In the genomic region with DNA sequence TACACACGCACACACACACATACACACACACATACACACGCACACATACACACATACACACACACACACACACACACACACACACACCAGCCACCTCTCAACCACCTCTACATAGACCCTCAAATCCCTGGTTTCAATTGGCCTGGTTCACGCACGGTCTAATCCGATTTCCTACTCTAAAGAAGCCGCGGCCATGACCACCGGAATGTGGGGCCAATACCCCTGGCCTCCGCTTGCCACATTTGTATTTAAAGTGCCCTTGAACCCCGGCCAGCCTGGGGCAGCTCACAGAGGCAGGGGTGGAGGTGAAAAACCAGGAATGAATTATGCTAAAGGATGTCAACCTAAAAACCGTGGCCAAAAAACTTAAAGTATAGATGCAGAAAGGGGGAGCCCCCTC, we compare ENCODE assay signal across 22 mouse cellular contexts. TPM values are rescaled to one million over a fixed set of nuclear protein-coding genes. Genes with fewer than 3 reads are reported as not detected.
DNase-seq lines count a peak whose midpoint lies in the region; ATAC-seq and TF ChIP-seq lines count a peak whose summit lies in the region.
"Had no signal": no experiment of that assay in that cellular context is flagged by ENCODE, and none has a peak within 500 bp of the region (broad histone marks: within the 10 kb centered on the region; RNA-seq: fewer than 3 reads in every experiment).

No protein-coding gene starts in this region.

- H3K4me2 ChIP-seq in forebrain, embryonic 11.5 days (ENCODE audit: low read depth, low read length, severe bottlenecking) = no peak overlapping the region
- H3K4me2 ChIP-seq in forebrain, embryonic 15.5 days (replicated peaks) = no peak overlapping the region
- no peak overlapping the region for H3K4me2 ChIP-seq in stomach, embryonic 15.5 days
- H3K4me2 ChIP-seq in stomach, postnatal 0 days (replicated peaks; ENCODE audit: low read depth) = no peak overlapping the region
- H3K4me2 ChIP-seq in midbrain, embryonic 12.5 days (replicated peaks) = no peak overlapping the region
- H3K4me2 ChIP-seq: embryonic facial prominence, embryonic 13.5 days; heart, embryonic 15.5 days; hindbrain, embryonic 13.5 days had no signal

- no peak for TF ChIP-seq CTCF in stomach, postnatal 0 days (IDR thresholded peaks at IDR 0.05; ENCODE audit: low read depth)
- no peak for TF ChIP-seq CTCF in heart, adult 2 months (IDR thresholded peaks at IDR 0.05)

- no peak for ATAC-seq in forebrain, embryonic 11.5 days (replicated peaks; ENCODE audit: low FRiP score)
- no peak for ATAC-seq in forebrain, embryonic 15.5 days (replicated peaks)
- ATAC-seq in stomach, embryonic 15.5 days (ENCODE audit: insufficient read depth, low FRiP score, low read depth) = no peak
- no peak for ATAC-seq in stomach, postnatal 0 days (ENCODE audit: low FRiP score, low TSS enrichment)
- 0 out of 2 replicates have a peak, but pooled peaks have one; percentile 17 for ATAC-seq in midbrain, embryonic 12.5 days (ENCODE audit: low FRiP score, low read depth)
- ATAC-seq: activated CD4-positive, CD25-positive, alpha-beta regulatory T cell, adult 4 months; hindbrain, postnatal 0 days; Patski had no signal

- H3K4me3 ChIP-seq in forebrain, embryonic 11.5 days (ENCODE audit: low read depth, low read length) = no peak overlapping the region
- H3K4me3 ChIP-seq in forebrain, embryonic 15.5 days = no peak overlapping the region
- no peak overlapping the region for H3K4me3 ChIP-seq in stomach, embryonic 15.5 days (replicated peaks)
- H3K4me3 ChIP-seq in stomach, postnatal 0 days (ENCODE audit: low read depth, low read length) = no peak overlapping the region
- H3K4me3 ChIP-seq in midbrain, embryonic 12.5 days = no peak overlapping the region
- no peak overlapping the region for H3K4me3 ChIP-seq in heart, adult 2 months
- H3K4me3 ChIP-seq: embryonic facial prominence, embryonic 13.5 days; heart, embryonic 10.5 days; heart, embryonic 15.5 days; hindbrain, embryonic 13.5 days had no signal

- no peaks in the 10 kb centered on the region for H3K9me3 ChIP-seq in forebrain, embryonic 11.5 days (ENCODE audit: control insufficient read depth, low read length)
- H3K9me3 ChIP-seq in forebrain, embryonic 15.5 days = no peaks in the 10 kb centered on the region
- no peaks in the 10 kb centered on the region for H3K9me3 ChIP-seq in stomach, embryonic 15.5 days
- H3K9me3 ChIP-seq in stomach, postnatal 0 days (ENCODE audit: control insufficient read depth, low read length) = no peaks in the 10 kb centered on the region
- no peaks in the 10 kb centered on the region for H3K9me3 ChIP-seq in midbrain, embryonic 12.5 days
- H3K9me3 ChIP-seq: embryonic facial prominence, embryonic 13.5 days; heart, embryonic 10.5 days; heart, embryonic 15.5 days; hindbrain, embryonic 13.5 days had no signal

- H3K27ac ChIP-seq in forebrain, embryonic 11.5 days (ENCODE audit: low read depth, low read length) = no peak overlapping the region
- no peak overlapping the region for H3K27ac ChIP-seq in forebrain, embryonic 15.5 days (replicated peaks)
- peak overlapping the region; percentile 85; the same call in 1 of the 2 replicates for H3K27ac ChIP-seq in stomach, embryonic 15.5 days
- no peak overlapping the region for H3K27ac ChIP-seq in stomach, postnatal 0 days (replicated peaks)
- H3K27ac ChIP-seq in midbrain, embryonic 12.5 days (replicated peaks) = no peak overlapping the region
- no peak overlapping the region for H3K27ac ChIP-seq in heart, adult 2 months
- H3K27ac ChIP-seq: embryonic facial prominence, embryonic 13.5 days; heart, embryonic 10.5 days; heart, embryonic 15.5 days; hindbrain, postnatal 0 days had no signal

- no peak for TF ChIP-seq POLR2A in heart, adult 2 months (IDR thresholded peaks at IDR 0.05; ENCODE audit: insufficient read depth, low read depth, low read length)

- intact Hi-C loops in heart, adult 2 months (cut with DNase I) = no loop called here

- no peaks in the 10 kb centered on the region for H3K36me3 ChIP-seq in forebrain, embryonic 11.5 days (ENCODE audit: control insufficient read depth, insufficient read depth, low read length)
- no peaks in the 10 kb centered on the region for H3K36me3 ChIP-seq in forebrain, embryonic 15.5 days
- no peaks in the 10 kb centered on the region for H3K36me3 ChIP-seq in stomach, embryonic 15.5 days
- no peaks in the 10 kb centered on the region for H3K36me3 ChIP-seq in stomach, postnatal 0 days (ENCODE audit: control insufficient read depth, insufficient read depth, low read length)
- no peaks in the 10 kb centered on the region for H3K36me3 ChIP-seq in midbrain, embryonic 12.5 days
- no peaks in the 10 kb centered on the region for H3K36me3 ChIP-seq in heart, adult 2 months (ENCODE audit: control insufficient read depth, insufficient read depth, low read length)
- H3K36me3 ChIP-seq: embryonic facial prominence, embryonic 13.5 days; heart, embryonic 10.5 days; heart, embryonic 15.5 days; hindbrain, embryonic 13.5 days had no signal

- peaks cover 67% of the 10 kb centered on the region for H3K4me1 ChIP-seq in forebrain, embryonic 11.5 days (replicated peaks; ENCODE audit: control insufficient read depth, insufficient read depth, low read length)
- peaks cover 69% of the 10 kb centered on the region for H3K4me1 ChIP-seq in forebrain, embryonic 15.5 days
- peaks cover 37% of the 10 kb centered on the region for H3K4me1 ChIP-seq in stomach, embryonic 15.5 days
- H3K4me1 ChIP-seq in stomach, postnatal 0 days (replicated peaks; ENCODE audit: control insufficient read depth, insufficient read depth) = peaks cover 2% of the 10 kb centered on the region; the same call in 1 of the 2 replicates
- peaks cover 92% of the 10 kb centered on the region for H3K4me1 ChIP-seq in midbrain, embryonic 12.5 days
- H3K4me1 ChIP-seq in heart, adult 2 months (ENCODE audit: control insufficient read depth, insufficient read depth, low read length) = no peaks in the 10 kb centered on the region; the same call in 1 of the 2 replicates

- no peaks in the 10 kb centered on the region; the same call in 1 of the 2 replicates for H3K27me3 ChIP-seq in forebrain, embryonic 11.5 days (ENCODE audit: control insufficient read depth, insufficient read depth, low read length)
- H3K27me3 ChIP-seq in forebrain, embryonic 15.5 days = 0 out of 2 replicates have a peak, but pooled peaks cover 4% of the 10 kb centered on the region
- no peaks in the 10 kb centered on the region for H3K27me3 ChIP-seq in stomach, embryonic 15.5 days (replicated peaks)
- no peaks in the 10 kb centered on the region for H3K27me3 ChIP-seq in stomach, postnatal 0 days (ENCODE audit: control insufficient read depth, insufficient read depth, low read length)
- peaks cover 74% of the 10 kb centered on the region for H3K27me3 ChIP-seq in midbrain, embryonic 12.5 days
- H3K27me3 ChIP-seq in heart, adult 2 months (ENCODE audit: control insufficient read depth, insufficient read depth, low read length) = no peaks in the 10 kb centered on the region
- H3K27me3 ChIP-seq: CH12.LX had no signal

- H3K9ac ChIP-seq in forebrain, embryonic 11.5 days (ENCODE audit: low read length) = no peak overlapping the region
- H3K9ac ChIP-seq in forebrain, embryonic 15.5 days (replicated peaks) = no peak overlapping the region
- no peak overlapping the region for H3K9ac ChIP-seq in stomach, embryonic 15.5 days
- H3K9ac ChIP-seq in stomach, postnatal 0 days (ENCODE audit: low read length) = no peak overlapping the region
- no peak overlapping the region for H3K9ac ChIP-seq in midbrain, embryonic 12.5 days (replicated peaks)
- H3K9ac ChIP-seq in heart, adult 2 months (ENCODE audit: low read depth, low read length) = no peak overlapping the region
- H3K9ac ChIP-seq: embryonic facial prominence, embryonic 13.5 days; heart, embryonic 15.5 days; hindbrain, embryonic 13.5 days had no signal

- WGBS in forebrain, embryonic 11.5 days = 53% methylated on average over 11 of the region's 11 CpGs
- 61% methylated on average over 11 of the region's 11 CpGs for WGBS in forebrain, embryonic 15.5 days
- WGBS in stomach, embryonic 15.5 days = 78% methylated on average over 11 of the region's 11 CpGs
- 87% methylated on average over 9 of the region's 11 CpGs for WGBS in stomach, postnatal 0 days
- 19% methylated on average over 10 of the region's 11 CpGs for WGBS in midbrain, embryonic 12.5 days
- 84% methylated on average over 11 of the region's 11 CpGs for WGBS in heart, adult 2 months

- peak; percentile 59 for DNase-seq in forebrain, embryonic 11.5 days (ENCODE audit: low spot score)
- DNase-seq in stomach, postnatal 0 days (ENCODE audit: low spot score) = no peak
- DNase-seq in layer of hippocampus, adult 9-11 months = no peak
- no peak for DNase-seq in heart, adult 2 months
- DNase-seq: adrenal gland, postnatal 14 days; cerebellum, adult 18-20 months; cerebellum, adult 9-11 months; cerebellum, postnatal 36 days; gastrocnemius, postnatal 36 days; heart, adult 11 months; heart, postnatal 14 days had no signal

- H3K79me2 ChIP-seq in heart, adult 2 months (replicated peaks; ENCODE audit: control insufficient read depth, insufficient read depth, low read length) = no peaks in the 10 kb centered on the region

- TF ChIP-seq EP300 in stomach, postnatal 0 days (optimal IDR thresholded peaks at IDR 0.05) = no peak
- no peak for TF ChIP-seq EP300 in heart, adult 2 months (IDR thresholded peaks at IDR 0.05; ENCODE audit: insufficient read depth, low read depth, low read length)

RNA-seq across cellular contexts. Expression of a gene that starts 45.8 kb away (rescaled TPM):
- polyA plus RNA-seq in forebrain, embryonic 11.5 days (2014; fragmentation: Nextera tagmentation; extraction: Ambion mirVana) = 44.7 and 49.3 TPM in 2 replicates
- polyA plus RNA-seq in forebrain, embryonic 15.5 days (2015; fragmentation: Nextera tagmentation; extraction: Ambion mirVana) = 32.7 and 33.5 TPM in 2 replicates
- polyA plus RNA-seq in stomach, embryonic 15.5 days (2015; fragmentation: Nextera tagmentation; extraction: Ambion mirVana) = 20.8 and 23.9 TPM in 2 replicates
- polyA plus RNA-seq in stomach, postnatal 0 days (2015; fragmentation: Nextera tagmentation; extraction: Ambion mirVana) = 15.6 and 18.5 TPM in 2 replicates
- polyA plus RNA-seq in midbrain, embryonic 12.5 days (2016; fragmentation: Nextera tagmentation; extraction: Ambion mirVana) = 14.5 and 16.2 TPM in 2 replicates
- 10 to 100 TPM; 16.8 to 18.1 TPM for total RNA-seq in heart, adult 2 months (2021)
- polyA plus RNA-seq in heart, adult 2 months (2012; rRNA removed) = 7.6 and 10.8 TPM in 2 replicates
- total RNA-seq: CH12.LX had no signal
- polyA plus RNA-seq: Patski had no signal
